Mouse (Mus musculus) testis, adult 2 months (tissue): ENCODE measurements around the gene Mdh2. TPM values are rescaled to one million over a fixed set of nuclear protein-coding genes. Genes with fewer than 3 reads are reported as not detected.

Experiments used
- H3K27ac ChIP-seq: fragments of 200-500 bp; 2 replicates; pipeline ENCODE4 v1.5.1; 2012; ENCODE audit warnings: low read depth, low read length; ENCODE audit not compliant: control insufficient read depth, insufficient read depth
- H3K27me3 ChIP-seq: fragments of 200-500 bp; 2 replicates; pipeline ENCODE4 v1.6.1; 2012; ENCODE audit warnings: mild to moderate bottlenecking, low read length, moderate library complexity; ENCODE audit not compliant: control insufficient read depth, insufficient read depth
- H3K36me3 ChIP-seq: fragments of 200-500 bp; 2 replicates; pipeline ENCODE4 v1.6.1; 2012; ENCODE audit warnings: mild to moderate bottlenecking, low read length; ENCODE audit not compliant: control insufficient read depth, insufficient read depth
- H3K4me1 ChIP-seq: fragments of 200-500 bp; 2 replicates; pipeline ENCODE4 v1.6.1; 2012; ENCODE audit warnings: low read length; ENCODE audit not compliant: control insufficient read depth, insufficient read depth
- H3K4me3 ChIP-seq: fragments of 200-500 bp; 2 replicates; pipeline ENCODE4 v1.5.1; 2012; ENCODE audit warnings: low read depth, mild to moderate bottlenecking, low read length, moderate library complexity, mixed read lengths; ENCODE audit not compliant: control insufficient read depth
- CTCF ChIP-seq: fragments of 200-500 bp; IDR thresholded peaks from 2 replicates; pipeline ENCODE4 v1.5.1; 2012; ENCODE audit warnings: low read depth, mild to moderate bottlenecking, inconsistent platforms, low read length, moderate library complexity; ENCODE audit not compliant: control insufficient read depth, insufficient read depth, insufficient replicate concordance
- POLR2A ChIP-seq: fragments of 200-500 bp; IDR thresholded peaks from 2 replicates; pipeline ENCODE4 v1.6.1; 2012; ENCODE audit warnings: low read depth, mild to moderate bottlenecking, inconsistent platforms, low read length, moderate library complexity; ENCODE audit not compliant: control insufficient read depth
- polyA plus RNA-seq: library from polyadenylated mRNA; depleted of rRNA; stranded (reverse); fragments of >200 nt; gene quantifications from 2 replicates; pipeline ENCODE4 v1.2.3, GENCODE M21; 2012; rRNA removed

Mdh2 gene
- polyA plus RNA-seq, 1 experiment: 75.6 TPM

DNA sequence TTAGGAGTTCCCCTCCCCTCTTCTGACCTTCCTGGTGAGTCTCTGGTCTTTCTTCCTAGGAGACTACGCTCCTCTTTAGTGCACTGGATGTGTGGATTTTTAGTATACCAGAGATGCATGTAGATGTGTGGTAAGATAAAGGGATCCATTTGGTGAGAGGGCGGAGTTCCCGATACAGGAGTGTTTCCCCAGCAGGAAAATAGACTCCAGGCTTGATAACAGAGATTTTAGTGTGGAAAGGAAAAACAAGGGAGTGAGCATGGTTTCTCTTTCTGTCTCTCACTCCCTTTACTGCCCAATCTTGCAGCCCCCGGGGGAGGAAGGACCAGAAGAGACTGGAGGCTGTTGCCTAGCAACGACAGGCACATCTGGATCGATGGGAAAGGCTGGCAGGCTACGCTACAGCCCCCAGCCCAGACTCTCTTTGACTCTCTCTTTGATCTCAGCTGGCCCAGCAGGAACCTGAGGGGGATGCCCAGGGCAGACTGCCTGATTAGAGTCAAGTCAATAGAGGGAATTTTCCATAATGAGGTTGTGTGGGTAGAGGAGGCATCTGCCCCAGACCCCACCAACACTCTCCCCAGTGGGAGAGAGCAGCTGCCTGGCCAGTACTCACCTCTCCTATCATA, 44.1 kb downstream of the Mdh2 start:
- TF ChIP-seq CTCF (no peak), POLR2A (no peak)
- H3K36me3 ChIP-seq: no peaks in the 10 kb centered on the region
- H3K27me3 ChIP-seq: no peaks in the 10 kb centered on the region
- no peak overlapping the region for H3K4me3 ChIP-seq
- no peak overlapping the region for H3K27ac ChIP-seq
- 0 out of 2 replicates have a peak, but pooled peaks cover 2% of the 10 kb centered on the region for H3K4me1 ChIP-seq

DNA sequence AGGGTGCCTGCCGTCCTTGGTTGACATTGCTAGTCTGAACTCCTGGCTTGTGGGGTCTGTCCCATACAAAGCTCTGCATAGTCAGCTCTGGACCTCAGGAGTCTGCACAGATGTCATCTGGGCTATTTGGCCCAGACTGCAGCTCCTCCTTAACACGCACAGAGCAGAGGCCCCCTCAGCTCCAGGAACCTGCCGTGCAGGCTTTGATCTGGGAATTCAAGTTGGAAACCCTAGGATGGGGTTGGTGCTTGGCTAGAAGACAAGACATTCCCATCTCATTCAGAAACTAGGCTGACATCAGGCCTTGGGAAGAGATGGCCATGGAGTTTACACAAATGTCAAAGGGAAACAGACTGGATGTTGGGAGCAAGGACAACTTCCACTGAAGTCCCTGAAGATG, 46.2 kb downstream of the Mdh2 start:
- Histone ChIP-seq H3K27ac (no peak overlapping the region), H3K4me1 (no peaks in the 10 kb centered on the region), H3K27me3 (no peaks in the 10 kb centered on the region), H3K36me3 (no peaks in the 10 kb centered on the region), H3K4me3 (no peak overlapping the region)
- TF ChIP-seq POLR2A: no peak
- no peak for TF ChIP-seq CTCF

DNA sequence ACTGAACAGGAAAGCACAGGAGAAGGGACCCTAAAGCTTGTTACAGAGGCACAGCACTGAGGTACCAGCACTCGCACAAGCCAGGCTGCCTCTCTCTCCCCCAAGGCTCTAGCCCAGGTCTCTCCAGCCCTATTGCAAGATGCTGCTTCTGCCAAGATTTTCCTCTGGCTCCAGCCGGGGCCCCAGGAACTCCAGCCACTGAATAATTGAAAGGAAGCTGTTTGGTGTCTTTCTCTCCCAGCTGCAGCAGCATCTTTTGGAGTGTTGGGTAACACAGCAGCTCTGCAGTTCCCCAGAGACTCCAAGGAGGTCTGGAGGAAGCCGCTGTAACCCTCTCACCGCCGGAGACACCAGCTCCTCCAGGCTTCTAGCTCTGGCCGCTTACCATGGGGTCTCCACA, 47.9 kb downstream of the Mdh2 start:
- TF ChIP-seq CTCF: no peak
- TF ChIP-seq POLR2A: no peak
- Histone ChIP-seq H3K27me3 (no peaks in the 10 kb centered on the region), H3K4me3 (no peak overlapping the region), H3K4me1 (no peaks in the 10 kb centered on the region; the same call in 1 of the 2 replicates), H3K27ac (no peak overlapping the region), H3K36me3 (no peaks in the 10 kb centered on the region)

DNA sequence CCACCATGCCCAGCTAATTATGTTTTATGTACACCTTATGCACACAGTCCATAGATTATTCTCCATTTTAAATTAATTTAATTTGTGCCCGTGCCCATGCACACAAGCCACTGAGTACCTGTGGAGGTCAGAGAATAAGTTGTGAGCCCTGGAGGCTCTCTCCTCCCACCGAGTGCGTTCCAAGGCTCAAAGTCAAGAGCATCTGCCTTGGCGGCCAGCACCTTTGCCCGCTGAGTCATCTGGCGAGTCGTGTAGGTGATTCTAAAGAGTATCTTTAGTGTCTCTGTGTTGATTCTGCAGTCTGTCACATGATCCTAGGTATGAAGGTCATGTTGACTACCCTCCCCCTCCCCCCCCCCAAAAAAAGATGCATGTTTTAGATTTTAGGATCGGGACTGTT, 51.1 kb downstream of the Mdh2 start:
- H3K4me1 ChIP-seq: no peaks in the 10 kb centered on the region; the same call in 1 of the 2 replicates
- TF ChIP-seq POLR2A (no peak), CTCF (no peak)
- H3K27ac ChIP-seq: no peak overlapping the region
- H3K4me3 ChIP-seq: no peak overlapping the region
- H3K27me3 ChIP-seq: no peaks in the 10 kb centered on the region
- no peaks in the 10 kb centered on the region for H3K36me3 ChIP-seq

DNA sequence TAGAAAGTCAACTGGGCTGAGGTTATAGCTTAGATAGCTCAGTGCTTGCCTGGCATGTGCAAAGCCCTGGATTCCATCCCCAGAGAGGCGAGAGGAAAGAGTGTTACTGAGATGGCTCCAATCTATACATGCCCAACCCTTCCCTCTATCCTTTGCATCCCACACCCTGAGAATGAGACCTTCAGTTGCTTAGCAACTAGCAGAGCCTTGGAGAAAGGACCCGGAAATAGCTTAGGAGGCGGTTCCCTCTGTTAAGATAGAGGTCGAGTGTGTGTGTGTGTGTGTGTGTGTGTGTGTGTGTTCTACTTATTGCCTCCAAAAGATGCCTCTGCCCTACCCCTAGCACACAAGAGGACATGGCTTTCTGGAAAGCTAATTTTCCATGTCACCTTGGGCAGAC, 54.4 kb downstream of the Mdh2 start:
- H3K4me3 ChIP-seq: no peak overlapping the region
- no peak overlapping the region for H3K27ac ChIP-seq
- TF ChIP-seq CTCF (no peak), POLR2A (no peak)
- H3K4me1 ChIP-seq: peaks cover 3% of the 10 kb centered on the region
- H3K27me3 ChIP-seq: no peaks in the 10 kb centered on the region
- no peaks in the 10 kb centered on the region for H3K36me3 ChIP-seq

DNA sequence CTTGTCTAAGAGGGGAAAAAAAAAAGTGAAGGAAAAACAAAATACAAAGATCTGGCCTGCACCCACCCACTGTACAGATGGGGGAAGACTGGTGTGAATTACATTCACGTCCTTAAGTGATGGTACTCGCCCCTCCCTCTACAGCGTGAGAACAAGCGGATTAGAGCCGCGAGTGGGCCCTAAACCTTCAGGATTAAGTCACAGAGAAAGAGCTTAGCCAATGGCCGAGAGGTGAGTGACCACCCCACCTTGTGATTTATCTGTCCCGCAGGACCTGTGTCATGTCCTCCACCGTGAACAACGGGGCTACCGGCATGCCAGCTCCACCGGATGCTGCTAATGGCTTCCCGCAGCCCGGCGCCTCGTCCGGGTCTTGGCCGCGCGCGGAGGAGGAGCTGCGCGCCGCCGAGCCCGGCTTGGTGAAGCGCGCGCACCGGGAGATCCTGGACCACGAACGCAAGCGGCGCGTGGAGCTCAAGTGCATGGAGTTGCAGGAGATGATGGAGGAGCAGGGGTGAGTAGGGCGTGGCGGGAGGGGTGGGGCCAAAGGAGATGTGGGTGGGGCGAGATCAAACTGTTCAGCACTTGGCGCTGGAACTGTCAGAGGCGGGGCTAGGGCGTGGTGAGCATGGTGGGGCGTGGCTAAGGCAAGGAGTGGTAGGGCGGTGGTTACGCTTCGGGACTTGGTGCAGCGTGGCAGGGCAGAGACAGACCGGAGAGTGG, 56.6 kb downstream of the Mdh2 start:
- TF ChIP-seq CTCF (no peak), POLR2A (0 out of 2 replicates have a peak, but pooled peaks have one; percentile 14)
- H3K4me1 ChIP-seq: peaks cover 3% of the 10 kb centered on the region
- H3K27ac ChIP-seq: no peak overlapping the region
- H3K4me3 ChIP-seq: peak overlapping the region; percentile 16
- H3K27me3 ChIP-seq: no peaks in the 10 kb centered on the region
- no peaks in the 10 kb centered on the region for H3K36me3 ChIP-seq

DNA sequence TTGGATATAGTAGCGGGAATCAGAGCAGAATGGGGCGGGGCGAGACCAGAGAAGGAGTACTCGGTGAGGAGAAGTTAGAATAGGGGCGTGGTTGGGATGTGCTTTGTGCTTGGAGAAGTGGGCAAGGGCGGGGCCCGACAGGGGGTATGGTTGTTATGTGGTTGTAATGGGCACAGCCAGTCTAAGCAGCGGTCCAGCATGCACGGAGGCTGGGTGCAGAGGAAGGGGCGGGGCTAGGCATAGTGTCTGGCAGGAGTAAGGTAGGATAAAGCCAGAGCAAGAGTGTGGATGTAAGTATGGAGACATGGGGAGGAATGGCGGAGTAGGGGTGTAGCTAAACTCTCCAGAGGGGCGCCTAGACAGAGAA, 57.2 kb downstream of the Mdh2 start:
- no peaks in the 10 kb centered on the region for H3K36me3 ChIP-seq
- H3K4me1 ChIP-seq: peaks cover 3% of the 10 kb centered on the region
- H3K4me3 ChIP-seq: peak overlapping the region; percentile 16
- TF ChIP-seq CTCF (no peak), POLR2A (no peak)
- H3K27me3 ChIP-seq: no peaks in the 10 kb centered on the region
- no peak overlapping the region for H3K27ac ChIP-seq

DNA sequence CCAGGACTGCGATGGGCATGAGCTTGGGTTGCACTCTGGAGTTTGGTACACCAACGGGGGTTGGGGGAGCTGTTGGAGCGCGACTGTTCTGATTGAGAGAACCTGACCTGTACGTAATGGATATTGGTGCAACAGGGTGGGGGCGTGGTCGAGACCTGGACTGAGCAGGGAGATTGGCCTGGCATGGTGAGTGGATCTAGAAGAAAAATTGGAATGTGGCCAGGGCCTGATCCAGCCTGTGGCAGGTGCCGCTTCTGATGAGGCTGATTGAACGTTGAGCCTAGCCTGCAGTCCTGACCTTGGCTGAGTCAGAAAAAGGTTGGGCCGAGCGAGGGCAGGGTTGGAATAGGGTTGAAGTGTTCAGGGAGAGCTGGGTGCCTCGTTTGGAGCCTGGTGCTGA, 57.7 kb downstream of the Mdh2 start:
- TF ChIP-seq POLR2A (no peak), CTCF (no peak)
- H3K4me1 ChIP-seq: peaks cover 3% of the 10 kb centered on the region
- no peak overlapping the region for H3K4me3 ChIP-seq
- H3K27me3 ChIP-seq: no peaks in the 10 kb centered on the region
- H3K36me3 ChIP-seq: no peaks in the 10 kb centered on the region
- H3K27ac ChIP-seq: no peak overlapping the region

Other genes starting within 250 kb of the Mdh2 start
- gene Hip1, start 233.4 kb upstream of the Mdh2 start, polyA plus RNA-seq: 8.6 and 8.9 TPM in 2 replicates
- not detected in 2 replicates for gene Ccl26, start 214.9 kb upstream of the Mdh2 start, polyA plus RNA-seq
- 0.15 and 0.23 TPM in 2 replicates for gene Ccl24, start 205.4 kb upstream of the Mdh2 start, polyA plus RNA-seq
- 53.7 and 64.0 TPM in 2 replicates for gene Rhbdd2, start 145.9 kb upstream of the Mdh2 start, polyA plus RNA-seq
- 22.9 and 26.1 TPM in 2 replicates for gene Por, start 108.4 kb upstream of the Mdh2 start, polyA plus RNA-seq
- gene Tmem120a, start 34.0 kb upstream of the Mdh2 start, polyA plus RNA-seq: 182 and 184 TPM in 2 replicates
- gene Styxl1, start 95 bp upstream of the Mdh2 start, polyA plus RNA-seq: 70.9 and 81.5 TPM in 2 replicates
- 0.10 and 0.12 TPM in 2 replicates for gene Srrm3, start 28.4 kb downstream of the Mdh2 start, polyA plus RNA-seq
- 49.6 and 51.0 TPM in 2 replicates for gene Hspb1, start 109.4 kb downstream of the Mdh2 start, polyA plus RNA-seq
- gene Ywhag, start 156.1 kb downstream of the Mdh2 start, polyA plus RNA-seq: 13.3 and 17.8 TPM in 2 replicates
- gene Ssc4d, start 196.1 kb downstream of the Mdh2 start, polyA plus RNA-seq: 0.62 and 0.63 TPM in 2 replicates
- 0.79 and 1.0 TPM in 2 replicates for gene Zp3, start 201.6 kb downstream of the Mdh2 start, polyA plus RNA-seq
- 29.1 and 34.8 TPM in 2 replicates for gene Dtx2, start 216.3 kb downstream of the Mdh2 start, polyA plus RNA-seq